Mouse (Mus musculus) small intestine, adult 2 months (tissue): ENCODE measurements at regions not wholly inside any gene's neighbourhood (a gene's known extent, or its start where the extent isn't known, plus 50 kb on each side); places are given as distances from the start of the nearest gene placed in this dataset.

ENCODE experiments used
- CTCF ChIP-seq: fragments of 200-500 bp; IDR thresholded peaks from 2 replicates; pipeline ENCODE4 v1.5.1; 2012; ENCODE audit warnings: low read depth, mild to moderate bottlenecking, control low read depth, inconsistent platforms, low read length, moderate library complexity, mixed read lengths; ENCODE audit not compliant: insufficient replicate concordance, insufficient read length; ENCODE audit errors: extremely low read depth
- POLR2A ChIP-seq: fragments of 200-500 bp; IDR thresholded peaks from 2 replicates; pipeline ENCODE4 v1.6.1; 2012; ENCODE audit warnings: low read depth, mild to moderate bottlenecking, control low read depth, inconsistent platforms, low read length, moderate library complexity

DNA sequence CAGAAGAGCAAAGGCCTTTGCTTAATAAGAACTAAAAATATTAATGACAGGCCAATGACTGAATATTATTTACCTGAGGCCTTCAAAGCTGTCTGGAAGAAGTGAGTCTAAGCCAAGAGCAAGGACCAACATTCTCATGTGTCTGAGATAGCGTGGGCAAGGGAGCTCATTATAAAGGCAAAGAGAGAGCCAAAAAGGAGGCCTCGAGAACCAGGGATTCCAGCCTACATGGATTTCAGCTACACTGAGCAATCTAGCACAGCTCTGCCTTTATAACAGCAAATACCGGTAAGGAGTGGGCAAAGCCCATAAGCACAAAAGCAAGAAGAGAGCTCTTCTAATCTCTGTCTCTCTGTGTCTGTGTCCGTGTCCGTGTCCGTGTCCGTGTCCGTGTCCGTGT, 93.0 kb downstream of the Erv3 start:
- TF ChIP-seq CTCF (no peak), POLR2A (no peak)
